Mouse (Mus musculus): ENCODE results near the gene Stx8.

DNA sequence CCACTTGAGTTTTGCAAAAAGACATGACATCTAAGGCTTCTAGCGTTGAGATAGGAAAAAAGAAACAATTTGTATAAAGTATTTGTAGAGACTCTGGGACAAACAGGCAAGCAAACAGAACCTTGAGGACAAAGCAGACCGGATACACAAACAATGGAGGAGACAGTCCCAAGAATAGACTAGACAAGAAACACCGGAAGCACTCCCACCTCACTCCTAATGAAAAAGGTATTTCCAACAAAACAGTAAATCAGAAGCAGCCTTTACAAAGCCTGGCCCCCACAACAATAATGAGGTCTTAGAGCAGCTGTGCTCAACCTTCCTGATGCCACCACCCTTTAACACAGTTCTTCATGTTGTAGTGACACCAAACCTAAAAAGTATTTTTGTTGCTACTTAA is 48.9 kb upstream of the Stx8 start:
- TF ChIP-seq CTCF (IDR thresholded peaks at IDR 0.05; ENCODE audit: borderline replicate concordance, insufficient read depth, low read length) (no peak), POLR2A (IDR thresholded peaks at IDR 0.05; ENCODE audit: low read depth, low read length) (no peak)
